Mouse (Mus musculus): Measurements from ENCODE around the gene Astn2. TPM values are rescaled to one million over a fixed set of nuclear protein-coding genes. Genes with fewer than 3 reads are reported as not detected.

Gene Astn2
- total and polyA plus RNA-seq, 3 experiments: not detected

- no peaks in the 10 kb centered on the region for H3K79me2 ChIP-seq (ENCODE audit: control insufficient read depth, insufficient read depth, low read length, poor library complexity)
Measured at GRCm38 (mm10) chr4:66261276-66261675, 143.1 kb downstream of the Astn2 start.

GRCm38 (mm10) chr4:66258905-66259304 lies 145.5 kb downstream of the Astn2 start:
- no peak for DNase-seq (ENCODE audit: low read depth, low spot score)
- no peaks in the 10 kb centered on the region for H3K27me3 ChIP-seq (ENCODE audit: control insufficient read depth in 1 of 2, insufficient read depth in 2 of 2, low read length in 2 of 2)
- H3K27ac ChIP-seq (ENCODE audit: control insufficient read depth, low read depth, low read length): no peak overlapping the region
- TF ChIP-seq USF2 (IDR thresholded peaks at IDR 0.05; ENCODE audit: borderline replicate concordance in 1 of 2, insufficient read depth in 1 of 2, low read depth in 1 of 2, low read length in 2 of 2) (no peak), POLR2AphosphoS5 (IDR thresholded peaks at IDR 0.05; ENCODE audit: borderline replicate concordance, low read depth, low read length) (no peak), CHD2 (IDR thresholded peaks at IDR 0.05; ENCODE audit: low read length) (no peak), ETS1 (IDR thresholded peaks at IDR 0.05; ENCODE audit: low read depth, low read length) (no peak), E2F4 (IDR thresholded peaks at IDR 0.05; ENCODE audit: borderline replicate concordance, low read depth, low read length) (no peak), ZKSCAN1 (IDR thresholded peaks at IDR 0.05; ENCODE audit: low read depth, low read length) (no peak), KAT2A (conservative IDR thresholded peaks at IDR 0.05; ENCODE audit: low read depth, low read length) (no peak)
- H3K9ac ChIP-seq (ENCODE audit: control insufficient read depth, low read depth, low read length, poor library complexity, severe bottlenecking): no peak overlapping the region
- no peaks in the 10 kb centered on the region for H3K9me3 ChIP-seq (replicated peaks; ENCODE audit: insufficient read depth, low read length)
- no peaks in the 10 kb centered on the region for H3K4me1 ChIP-seq (ENCODE audit: control insufficient read depth in 1 of 2, insufficient read depth in 2 of 2, low read length in 2 of 2)
- no peaks in the 10 kb centered on the region for H3K36me3 ChIP-seq (ENCODE audit: control insufficient read depth in 1 of 2, insufficient read depth in 2 of 2, low read length in 2 of 2)
- H3K4me3 ChIP-seq (ENCODE audit: control insufficient read depth in 1 of 2, insufficient read depth in 1 of 2, low read depth in 2 of 2, low read length in 2 of 2): no peak overlapping the region
- no peaks in the 10 kb centered on the region for H3K79me2 ChIP-seq (ENCODE audit: control insufficient read depth, insufficient read depth, low read length, poor library complexity)

More at GRCm38 (mm10) chr4:66261276-66261675, 143.1 kb downstream of the Astn2 start:
- Histone ChIP-seq H3K27ac (ENCODE audit: control insufficient read depth, low read depth, low read length) (no peak overlapping the region), H3K27me3 (ENCODE audit: control insufficient read depth in 1 of 2, insufficient read depth in 2 of 2, low read length in 2 of 2) (no peaks in the 10 kb centered on the region), H3K4me1 (ENCODE audit: control insufficient read depth in 1 of 2, insufficient read depth in 2 of 2, low read length in 2 of 2) (no peaks in the 10 kb centered on the region), H3K4me3 (ENCODE audit: control insufficient read depth in 1 of 2, insufficient read depth in 1 of 2, low read depth in 2 of 2, low read length in 2 of 2) (no peak overlapping the region), H3K9me3 (replicated peaks; ENCODE audit: insufficient read depth, low read length) (no peaks in the 10 kb centered on the region), H3K36me3 (ENCODE audit: control insufficient read depth in 1 of 2, insufficient read depth in 2 of 2, low read length in 2 of 2) (no peaks in the 10 kb centered on the region), H3K9ac (ENCODE audit: control insufficient read depth, low read depth, low read length, poor library complexity, severe bottlenecking) (no peak overlapping the region)
- TF ChIP-seq ZMIZ1 (IDR thresholded peaks at IDR 0.05; ENCODE audit: low read depth, low read length): no peak
- TF ChIP-seq POLR2A (IDR thresholded peaks at IDR 0.05; ENCODE audit: control insufficient read depth in 1 of 2, insufficient read depth in 1 of 2, low read depth in 1 of 2, low read length in 2 of 2, poor library complexity in 1 of 2): no peak
- no peak for TF ChIP-seq MAX (IDR thresholded peaks at IDR 0.05; ENCODE audit: low read length)
- no peak for TF ChIP-seq GATA1 (IDR thresholded peaks at IDR 0.05; ENCODE audit: low read depth, low read length)
- DNase-seq (ENCODE audit: low read depth, low spot score): no peak

- Histone ChIP-seq H3K27ac (ENCODE audit: control insufficient read depth, low read depth, low read length) (no peak overlapping the region), H3K9me3 (replicated peaks; ENCODE audit: insufficient read depth, low read length) (no peaks in the 10 kb centered on the region), H3K27me3 (ENCODE audit: control insufficient read depth in 1 of 2, insufficient read depth in 2 of 2, low read length in 2 of 2) (no peaks in the 10 kb centered on the region), H3K9ac (ENCODE audit: control insufficient read depth, low read depth, low read length, poor library complexity, severe bottlenecking) (no peak overlapping the region), H3K4me3 (ENCODE audit: control insufficient read depth in 1 of 2, insufficient read depth in 1 of 2, low read depth in 2 of 2, low read length in 2 of 2) (no peak overlapping the region), H3K79me2 (ENCODE audit: control insufficient read depth, insufficient read depth, low read length, poor library complexity) (no peaks in the 10 kb centered on the region), H3K4me1 (ENCODE audit: control insufficient read depth in 1 of 2, insufficient read depth in 2 of 2, low read length in 2 of 2) (no peaks in the 10 kb centered on the region), H3K36me3 (ENCODE audit: control insufficient read depth in 1 of 2, insufficient read depth in 2 of 2, low read length in 2 of 2) (no peaks in the 10 kb centered on the region)
- TF ChIP-seq MAZ (IDR thresholded peaks at IDR 0.05; ENCODE audit: low read depth, low read length) (no peak), ZKSCAN1 (IDR thresholded peaks at IDR 0.05; ENCODE audit: low read depth, low read length) (no peak), JUND (IDR thresholded peaks at IDR 0.05; ENCODE audit: low read depth, low read length) (no peak), NELFE (IDR thresholded peaks at IDR 0.05; ENCODE audit: low read depth, low read length) (no peak), MAX (IDR thresholded peaks at IDR 0.05; ENCODE audit: low read length) (no peak), MAFK (IDR thresholded peaks at IDR 0.05; ENCODE audit: borderline replicate concordance, low read depth, low read length) (no peak), NRF1 (IDR thresholded peaks at IDR 0.05; ENCODE audit: insufficient read depth, low read depth, low read length, poor library complexity, severe bottlenecking) (no peak), UBTF (IDR thresholded peaks at IDR 0.05; ENCODE audit: borderline replicate concordance, insufficient read depth, low read depth, low read length) (no peak), ZNF384 (IDR thresholded peaks at IDR 0.05; ENCODE audit: low read depth, low read length) (no peak), POLR2AphosphoS2 (IDR thresholded peaks at IDR 0.05; ENCODE audit: low read length) (no peak), ELF1 (IDR thresholded peaks at IDR 0.05; ENCODE audit: low read depth, low read length) (no peak), CTCF (IDR thresholded peaks at IDR 0.05 in 2 of 3, conservative IDR thresholded peaks at IDR 0.05 in 1 of 3; ENCODE audit: control insufficient read depth in 1 of 3, insufficient read depth in 1 of 3, low read depth in 2 of 3, low read length in 3 of 3, poor library complexity in 1 of 3, severe bottlenecking in 1 of 3) (no peak), POLR2AphosphoS5 (IDR thresholded peaks at IDR 0.05; ENCODE audit: borderline replicate concordance, low read depth, low read length) (no peak), TAL1 (IDR thresholded peaks at IDR 0.05; ENCODE audit: low read length) (no peak), SMC3 (IDR thresholded peaks at IDR 0.05; ENCODE audit: low read depth, low read length) (no peak), ETS1 (IDR thresholded peaks at IDR 0.05; ENCODE audit: low read depth, low read length) (no peak), BHLHE40 (IDR thresholded peaks at IDR 0.05; ENCODE audit: borderline replicate concordance, low read depth, low read length) (no peak)
- no peak for DNase-seq (ENCODE audit: low read depth, low spot score)
Measured at GRCm38 (mm10) chr4:66254695-66255492, 149.5 kb downstream of the Astn2 start.

Data from MEL (cell line).